Mouse (Mus musculus) limb, embryonic 14.5 days (tissue): ENCODE data around the gene Npb. TPM values are rescaled to one million over a fixed set of nuclear protein-coding genes. Genes with fewer than 3 reads are reported as not detected.
"Not testable (repeated sequence)": the region's sequence is repeated elsewhere in the genome, so short reads cannot be mapped to it uniquely, and the experiment has no call there.

Experiments
- ATAC-seq: fragments of 200-750 bp; cut with Nextera tagmentation; 2 replicates; pipeline ENCODE4 v1.8.0; 2017; ENCODE audit warnings: low read depth, moderate number of reproducible peaks, moderate TSS enrichment; ENCODE audit not compliant: low FRiP score
- DNase-seq: peaks from one replicate; pipeline ENCODE4 v3.0.0-alpha.2; 2015; ENCODE audit warnings: low spot score
- H3K27ac ChIP-seq: fragments of 300-500 bp; sonication (generic); replicated peaks from 2 replicates; pipeline ENCODE4 v1.5.1; 2014; ENCODE audit warnings: low read depth, mild to moderate bottlenecking, low read length, moderate library complexity, mixed read lengths
- H3K27me3 ChIP-seq: fragments of 300-500 bp; sonication (generic); 2 replicates; pipeline ENCODE4 v1.6.1; 2014; ENCODE audit warnings: low read length, mixed read lengths; ENCODE audit not compliant: control insufficient read depth, insufficient read depth
- H3K36me3 ChIP-seq: fragments of 300-500 bp; sonication (generic); 2 replicates; pipeline ENCODE4 v1.6.1; 2014; ENCODE audit warnings: mild to moderate bottlenecking, low read length, moderate library complexity, mixed read lengths; ENCODE audit not compliant: control insufficient read depth, insufficient read depth
- H3K4me1 ChIP-seq: fragments of 300-500 bp; sonication (generic); 2 replicates; pipeline ENCODE4 v1.6.1; 2014; ENCODE audit warnings: antibody characterized with exemption, low read length, mixed read lengths; ENCODE audit not compliant: control insufficient read depth, insufficient read depth
- H3K4me2 ChIP-seq: fragments of 300-500 bp; sonication (generic); replicated peaks from 2 replicates; pipeline ENCODE4 v1.6.1; 2014; ENCODE audit warnings: low read depth, mild to moderate bottlenecking, low read length, moderate library complexity; ENCODE audit not compliant: severe bottlenecking
- H3K4me3 ChIP-seq: fragments of 300-500 bp; sonication (generic); replicated peaks from 2 replicates; pipeline ENCODE4 v1.5.1; 2014; ENCODE audit warnings: low read length
- H3K9ac ChIP-seq: fragments of 300-500 bp; sonication (generic); 2 replicates; pipeline ENCODE4 v1.6.1; 2014; ENCODE audit warnings: mild to moderate bottlenecking, low read depth, low read length, moderate library complexity; ENCODE audit not compliant: severe bottlenecking
- H3K9me3 ChIP-seq: fragments of 300-500 bp; sonication (generic); 2 replicates; pipeline ENCODE4 v1.6.1; 2016; ENCODE audit warnings: low read length; ENCODE audit not compliant: control insufficient read depth
- POLR2A ChIP-seq: fragments of 200-500 bp; IDR thresholded peaks from 2 replicates; pipeline ENCODE4 v1.8.0; 2012; ENCODE audit warnings: inconsistent platforms, mild to moderate bottlenecking, moderate library complexity, borderline replicate concordance; ENCODE audit not compliant: insufficient read depth, insufficient read length; ENCODE audit errors: extremely low read depth
- WGBS: fragments of 180-500 bp; shearing (Covaris S2); extraction: QIAGEN DNeasy Blood & Tissue Kit; methylation state at CpG from one replicate; pipeline ENCODE4 v1.1.7; 2014; 5-methylcytosine and 5-hydroxymethylcytosine counted together
- polyA plus RNA-seq, 2 experiments: library from polyadenylated mRNA; depleted of rRNA in 1 of 2; stranded (reverse) in 1 of 2; unstranded in 1 of 2; fragments of >200 nt; fragmentation: Nextera tagmentation in 1 of 2; extraction: Ambion mirVana in 1 of 2; gene quantifications; 2 replicates each; pipeline versions ENCODE4 v1.2.1 to v1.2.3; 2012 to 2014

Npb gene
- polyA plus RNA-seq, 2 experiments: 2.1 to 2.7 TPM

- no peaks in the 10 kb centered on the region for H3K27me3 ChIP-seq
- H3K27ac ChIP-seq: peak overlapping the region; percentile 93
- H3K9ac ChIP-seq: peak overlapping the region; percentile 85
- H3K9me3 ChIP-seq: no peaks in the 10 kb centered on the region
- ATAC-seq: no peak
- 59% methylated on average over 7 of the region's 7 CpGs for WGBS
- peak overlapping the region; percentile 82 for H3K4me3 ChIP-seq
- DNase-seq: no peak
- peaks cover 40% of the 10 kb centered on the region for H3K36me3 ChIP-seq
- TF ChIP-seq POLR2A: no peak
- H3K4me2 ChIP-seq: peak overlapping the region; percentile 96
- H3K4me1 ChIP-seq: peaks cover 21% of the 10 kb centered on the region
These were observed 28.1 kb upstream of the Npb start for GRCm38 (mm10) chr11:120580190-120580589.

GRCm38 (mm10) chr11:120580871-120581331 lies 27.4 kb upstream of the Npb start:
- DNase-seq (no peak), ATAC-seq (peak; percentile 38)
- Histone ChIP-seq H3K27me3 (no peaks in the 10 kb centered on the region), H3K4me2 (peak overlapping the region; percentile 96), H3K9me3 (no peaks in the 10 kb centered on the region), H3K9ac (peak overlapping the region; percentile 85), H3K4me1 (peaks cover 21% of the 10 kb centered on the region), H3K36me3 (peaks cover 46% of the 10 kb centered on the region), H3K27ac (peak overlapping the region; percentile 93), H3K4me3 (peak overlapping the region; percentile 82)
- TF ChIP-seq POLR2A: no peak
- WGBS: 5% methylated on average over 21 of the region's 44 CpGs

GRCm38 (mm10) chr11:120581490-120582267 lies 26.6 kb upstream of the Npb start, which contains the start of gene Arhgdia:
Arhgdia (minus strand) TSS chr11:120581624.
- H3K4me2 ChIP-seq: peak within 1 kb of the TSS; percentile 96
- H3K9me3 ChIP-seq: no peaks in the 10 kb centered on the region
- TF ChIP-seq POLR2A: peak; percentile 83; the same call in 1 of the 2 replicates
- ATAC-seq (peak; percentile 73), DNase-seq (peak; percentile 77)
- peaks cover 54% of the 10 kb centered on the region for H3K36me3 ChIP-seq
- 9% methylated on average over 56 of the region's 75 CpGs for WGBS
- peak within 1 kb of the TSS; percentile 85 for H3K9ac ChIP-seq
- peak within 1 kb of the TSS; percentile 82 for H3K4me3 ChIP-seq
- H3K27me3 ChIP-seq: no peaks in the 10 kb centered on the region
- H3K4me1 ChIP-seq: peaks cover 21% of the 10 kb centered on the region
- peak within 1 kb of the TSS; percentile 93 for H3K27ac ChIP-seq

- peaks cover 21% of the 10 kb centered on the region for H3K4me1 ChIP-seq
- peak overlapping the region; percentile 96 for H3K4me2 ChIP-seq
- peak overlapping the region; percentile 93 for H3K27ac ChIP-seq
- H3K36me3 ChIP-seq: peaks cover 55% of the 10 kb centered on the region
- no peaks in the 10 kb centered on the region for H3K9me3 ChIP-seq
- ATAC-seq (no peak), DNase-seq (no peak)
- H3K27me3 ChIP-seq: no peaks in the 10 kb centered on the region
- peak overlapping the region; percentile 82 for H3K4me3 ChIP-seq
- 69% methylated on average over 8 of the region's 8 CpGs for whole genome bisulfite sequencing
- peak overlapping the region; percentile 85 for H3K9ac ChIP-seq
- no peak for TF ChIP-seq POLR2A
These were observed 25.9 kb upstream of the Npb start for GRCm38 (mm10) chr11:120582268-120582981.

GRCm38 (mm10) chr11:120582982-120583293 lies 25.3 kb upstream of the Npb start:
- H3K9ac ChIP-seq, H3K4me2 ChIP-seq, H3K27me3 ChIP-seq, H3K9me3 ChIP-seq, ATAC-seq, H3K27ac ChIP-seq, DNase-seq, H3K4me3 ChIP-seq: not testable (repeated sequence)
- WGBS: 85% methylated on average over 2 of the region's 2 CpGs
- Histone ChIP-seq H3K36me3 (peaks cover 55% of the 10 kb centered on the region), H3K4me1 (peaks cover 21% of the 10 kb centered on the region)
